Mouse (Mus musculus) limb, embryonic 11.5 days (tissue): ENCODE data around the gene Ajap1. TPM values are rescaled to one million over a fixed set of nuclear protein-coding genes. Genes with fewer than 3 reads are reported as not detected.

Experiments
- ATAC-seq: fragments of 200-750 bp; cut with Nextera tagmentation; 2 replicates; pipeline ENCODE4 v1.8.0; 2017; ENCODE audit warnings: low read depth; ENCODE audit not compliant: insufficient number of reproducible peaks, low FRiP score, low TSS enrichment
- DNase-seq: peaks from one replicate; pipeline ENCODE4 v3.0.0-alpha.2; 2015; ENCODE audit warnings: low spot score
- H3K27ac ChIP-seq: fragments of 300-500 bp; sonication (generic); replicated peaks from 2 replicates; pipeline ENCODE4 v1.5.1; 2014; ENCODE audit warnings: low read depth, mild to moderate bottlenecking, low read length
- H3K27me3 ChIP-seq: fragments of 300-500 bp; sonication (generic); 2 replicates; pipeline ENCODE4 v1.6.1; 2014; ENCODE audit warnings: mild to moderate bottlenecking, low read length, mixed read lengths; ENCODE audit not compliant: control insufficient read depth, insufficient read depth
- H3K36me3 ChIP-seq: fragments of 300-500 bp; sonication (generic); 2 replicates; pipeline ENCODE4 v1.6.1; 2014; ENCODE audit warnings: mild to moderate bottlenecking, low read length, moderate library complexity, mixed read lengths; ENCODE audit not compliant: control insufficient read depth, insufficient read depth
- H3K4me1 ChIP-seq: fragments of 300-500 bp; sonication (generic); 2 replicates; pipeline ENCODE4 v1.6.1; 2014; ENCODE audit warnings: low read length, mixed read lengths; ENCODE audit not compliant: control insufficient read depth, insufficient read depth
- H3K4me2 ChIP-seq: fragments of 300-500 bp; sonication (generic); 2 replicates; pipeline ENCODE4 v1.6.1; 2014; ENCODE audit warnings: low read depth, mild to moderate bottlenecking, moderate library complexity; ENCODE audit not compliant: severe bottlenecking
- H3K4me3 ChIP-seq: fragments of 300-500 bp; sonication (generic); 2 replicates; pipeline ENCODE4 v1.5.1; 2014; ENCODE audit warnings: low read depth, low read length
- H3K9ac ChIP-seq: fragments of 300-500 bp; sonication (generic); 2 replicates; pipeline ENCODE4 v1.6.1; 2014; ENCODE audit warnings: mild to moderate bottlenecking, low read length
- H3K9me3 ChIP-seq: fragments of 300-500 bp; sonication (generic); 2 replicates; pipeline ENCODE4 v1.6.1; 2016; ENCODE audit warnings: low read length; ENCODE audit not compliant: control insufficient read depth
- WGBS: fragments of 180-500 bp; shearing (Covaris S2); extraction: QIAGEN DNeasy Blood & Tissue Kit; methylation state at CpG from one replicate; pipeline ENCODE4 v1.1.7; 2014; 5-methylcytosine and 5-hydroxymethylcytosine counted together
- polyA plus RNA-seq: library from polyadenylated mRNA; unstranded; fragments of >200 nt; fragmentation: Nextera tagmentation; extraction: Ambion mirVana; gene quantifications from 2 replicates; pipeline ENCODE4 v1.2.1, GENCODE M21; 2014

Ajap1 gene
- polyA plus RNA-seq, 1 experiment from 2014 or later, result 0.65 TPM

- no peaks in the 10 kb centered on the region for H3K27me3 ChIP-seq
- WGBS, result 85% methylated on average over 11 of the region's 11 CpGs
Measured at GRCm38 (mm10) chr4:153439868-153440267, 42.7 kb downstream of the Ajap1 start.

GRCm38 (mm10) chr4:153439031-153439430 lies 43.6 kb downstream of the Ajap1 start:
- 81% methylated on average over 12 of the region's 12 CpGs for WGBS
- no peak overlapping the region for H3K27ac ChIP-seq
- ATAC-seq, result no peak

More at GRCm38 (mm10) chr4:153439868-153440267, 42.7 kb downstream of the Ajap1 start:
- Histone ChIP-seq H3K9me3 (no peaks in the 10 kb centered on the region), H3K9ac (no peak overlapping the region), H3K4me3 (no peak overlapping the region), H3K4me1 (no peaks in the 10 kb centered on the region), H3K27ac (no peak overlapping the region), H3K36me3 (no peaks in the 10 kb centered on the region), H3K4me2 (no peak overlapping the region)
- no peak for ATAC-seq
- DNase-seq, result no peak

GRCm38 (mm10) chr4:153437196-153437595 lies 45.4 kb downstream of the Ajap1 start:
- Histone ChIP-seq H3K27me3 (no peaks in the 10 kb centered on the region), H3K9me3 (no peaks in the 10 kb centered on the region), H3K27ac (no peak overlapping the region), H3K4me1 (no peaks in the 10 kb centered on the region), H3K36me3 (no peaks in the 10 kb centered on the region), H3K4me2 (no peak overlapping the region), H3K9ac (no peak overlapping the region), H3K4me3 (no peak overlapping the region)
- 78% methylated on average over 9 of the region's 9 CpGs for WGBS
- ATAC-seq, result no peak
- DNase-seq, result no peak

More at GRCm38 (mm10) chr4:153439031-153439430, 43.6 kb downstream of the Ajap1 start:
- Histone ChIP-seq H3K4me3 (no peak overlapping the region), H3K4me1 (no peaks in the 10 kb centered on the region), H3K9me3 (no peaks in the 10 kb centered on the region), H3K36me3 (no peaks in the 10 kb centered on the region), H3K27me3 (no peaks in the 10 kb centered on the region), H3K9ac (no peak overlapping the region), H3K4me2 (no peak overlapping the region)
- DNase-seq, result no peak

- H3K4me1 ChIP-seq, result no peaks in the 10 kb centered on the region
- no peak overlapping the region for H3K27ac ChIP-seq
- H3K27me3 ChIP-seq, result no peaks in the 10 kb centered on the region
- 60% methylated on average over 5 of the region's 5 CpGs for WGBS
- H3K9ac ChIP-seq, result no peak overlapping the region
- no peak overlapping the region for H3K4me2 ChIP-seq
- H3K4me3 ChIP-seq, result no peak overlapping the region
- DNase-seq, result no peak
- H3K9me3 ChIP-seq, result no peaks in the 10 kb centered on the region
- H3K36me3 ChIP-seq, result no peaks in the 10 kb centered on the region
- ATAC-seq, result 0 out of 2 replicates have a peak, but pooled peaks have one; percentile 26
Measured at GRCm38 (mm10) chr4:153435917-153436316, 46.7 kb downstream of the Ajap1 start.

- Histone ChIP-seq H3K27me3 (no peaks in the 10 kb centered on the region), H3K9ac (no peak overlapping the region), H3K9me3 (no peaks in the 10 kb centered on the region; the same call in 1 of the 2 replicates), H3K4me3 (no peak overlapping the region), H3K4me2 (no peak overlapping the region), H3K4me1 (no peaks in the 10 kb centered on the region), H3K27ac (no peak overlapping the region), H3K36me3 (no peaks in the 10 kb centered on the region)
- 86% methylated on average over 2 of the region's 2 CpGs for WGBS
- ATAC-seq, result no peak
- peak; percentile 67 for DNase-seq
Measured at GRCm38 (mm10) chr4:153429971-153430370, 52.6 kb downstream of the Ajap1 start.

GRCm38 (mm10) chr4:153425961-153426656 lies 56.5 kb downstream of the Ajap1 start:
- Histone ChIP-seq H3K27ac (no peak overlapping the region), H3K27me3 (no peaks in the 10 kb centered on the region), H3K4me3 (no peak overlapping the region), H3K36me3 (no peaks in the 10 kb centered on the region), H3K9ac (no peak overlapping the region), H3K4me2 (no peak overlapping the region), H3K9me3 (no peaks in the 10 kb centered on the region; the same call in 1 of the 2 replicates), H3K4me1 (no peaks in the 10 kb centered on the region)
- DNase-seq (no peak), ATAC-seq (no peak)
- WGBS, result 82% methylated on average over 16 of the region's 16 CpGs

- WGBS, result 87% methylated on average over 10 of the region's 10 CpGs
- no peak for ATAC-seq
- no peak overlapping the region for H3K9ac ChIP-seq
- H3K4me2 ChIP-seq, result no peak overlapping the region
- H3K27me3 ChIP-seq, result no peaks in the 10 kb centered on the region
- DNase-seq, result no peak
- no peak overlapping the region for H3K4me3 ChIP-seq
- no peaks in the 10 kb centered on the region for H3K36me3 ChIP-seq
- H3K4me1 ChIP-seq, result no peaks in the 10 kb centered on the region
- no peak overlapping the region for H3K27ac ChIP-seq
- no peaks in the 10 kb centered on the region for H3K9me3 ChIP-seq
Measured at GRCm38 (mm10) chr4:153424324-153424723, 58.3 kb downstream of the Ajap1 start.

- no peaks in the 10 kb centered on the region for H3K4me1 ChIP-seq
- H3K36me3 ChIP-seq, result no peaks in the 10 kb centered on the region
- no peak overlapping the region for H3K9ac ChIP-seq
- no peaks in the 10 kb centered on the region for H3K9me3 ChIP-seq
- 0 out of 2 replicates have a peak overlapping the region, but pooled peaks have one; percentile 6 for H3K4me3 ChIP-seq
- ATAC-seq (no peak), DNase-seq (peak; percentile 60)
- peak overlapping the region; percentile 42 for H3K4me2 ChIP-seq
- H3K27me3 ChIP-seq, result no peaks in the 10 kb centered on the region
- 1% methylated on average over 11 of the region's 12 CpGs for WGBS
- no peak overlapping the region for H3K27ac ChIP-seq
Measured at GRCm38 (mm10) chr4:153417926-153418325, 64.7 kb downstream of the Ajap1 start.
